Mouse (Mus musculus) limb, embryonic 11.5 days (tissue): ENCODE results near the gene Ushbp1. TPM values are rescaled to one million over a fixed set of nuclear protein-coding genes. Genes with fewer than 3 reads are reported as not detected.
A peak's percentile ranks its signal among the peaks of the same experiment; 100 is the strongest.
"Not testable (repeated sequence)": the region's sequence is repeated elsewhere in the genome, so short reads cannot be mapped to it uniquely, and the experiment has no call there.

Experiments used
- ATAC-seq: fragments of 200-750 bp; cut with Nextera tagmentation; 2 replicates; pipeline ENCODE4 v1.8.0; 2017; ENCODE audit warnings: low read depth; ENCODE audit not compliant: insufficient number of reproducible peaks, low FRiP score, low TSS enrichment
- DNase-seq: peaks from one replicate; pipeline ENCODE4 v3.0.0-alpha.2; 2015; ENCODE audit warnings: low spot score
- H3K27ac ChIP-seq: fragments of 300-500 bp; sonication (generic); replicated peaks from 2 replicates; pipeline ENCODE4 v1.5.1; 2014; ENCODE audit warnings: low read depth, mild to moderate bottlenecking, low read length
- H3K27me3 ChIP-seq: fragments of 300-500 bp; sonication (generic); 2 replicates; pipeline ENCODE4 v1.6.1; 2014; ENCODE audit warnings: mild to moderate bottlenecking, low read length, mixed read lengths; ENCODE audit not compliant: control insufficient read depth, insufficient read depth
- H3K36me3 ChIP-seq: fragments of 300-500 bp; sonication (generic); 2 replicates; pipeline ENCODE4 v1.6.1; 2014; ENCODE audit warnings: mild to moderate bottlenecking, low read length, moderate library complexity, mixed read lengths; ENCODE audit not compliant: control insufficient read depth, insufficient read depth
- H3K4me1 ChIP-seq: fragments of 300-500 bp; sonication (generic); 2 replicates; pipeline ENCODE4 v1.6.1; 2014; ENCODE audit warnings: low read length, mixed read lengths; ENCODE audit not compliant: control insufficient read depth, insufficient read depth
- H3K4me2 ChIP-seq: fragments of 300-500 bp; sonication (generic); 2 replicates; pipeline ENCODE4 v1.6.1; 2014; ENCODE audit warnings: low read depth, mild to moderate bottlenecking, moderate library complexity; ENCODE audit not compliant: severe bottlenecking
- H3K4me3 ChIP-seq: fragments of 300-500 bp; sonication (generic); 2 replicates; pipeline ENCODE4 v1.5.1; 2014; ENCODE audit warnings: low read depth, low read length
- H3K9ac ChIP-seq: fragments of 300-500 bp; sonication (generic); 2 replicates; pipeline ENCODE4 v1.6.1; 2014; ENCODE audit warnings: mild to moderate bottlenecking, low read length
- H3K9me3 ChIP-seq: fragments of 300-500 bp; sonication (generic); 2 replicates; pipeline ENCODE4 v1.6.1; 2016; ENCODE audit warnings: low read length; ENCODE audit not compliant: control insufficient read depth
- WGBS: fragments of 180-500 bp; shearing (Covaris S2); extraction: QIAGEN DNeasy Blood & Tissue Kit; methylation state at CpG from one replicate; pipeline ENCODE4 v1.1.7; 2014; 5-methylcytosine and 5-hydroxymethylcytosine counted together
- polyA plus RNA-seq: library from polyadenylated mRNA; unstranded; fragments of >200 nt; fragmentation: Nextera tagmentation; extraction: Ambion mirVana; gene quantifications from 2 replicates; pipeline ENCODE4 v1.2.1, GENCODE M21; 2014

Ushbp1 gene
- 3.4 and 4.1 TPM in 2 replicates for polyA plus RNA-seq

DNA sequence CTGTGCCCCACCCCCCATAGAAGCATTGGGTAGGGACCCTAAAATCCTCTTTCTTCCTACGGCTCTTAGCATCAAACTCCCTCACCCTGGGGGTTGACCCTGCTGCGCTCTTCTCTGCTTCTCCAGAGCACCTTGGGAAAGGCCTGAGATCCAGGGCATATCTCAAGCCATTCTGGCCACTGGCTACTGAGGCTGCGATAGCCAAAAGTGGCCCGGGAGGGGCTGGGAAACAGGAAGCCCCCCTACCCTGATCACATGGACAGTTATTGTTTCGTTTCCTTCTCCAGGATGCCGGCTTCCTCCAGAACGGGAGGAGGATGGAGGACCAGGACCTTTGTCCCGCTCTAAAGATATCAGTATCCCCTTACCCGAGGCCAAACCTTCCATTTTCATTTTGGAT lies at the start of gene Ushbp1:
Ushbp1 (minus strand) TSS at position 174 of the 400 bp plus-strand sequence.
- peaks cover 4% of the 10 kb centered on the region; the same call in 1 of the 2 replicates for H3K36me3 ChIP-seq
- H3K4me1 ChIP-seq, result 0 out of 2 replicates have a peak, but pooled peaks cover 4% of the 10 kb centered on the region
- DNase-seq (no peak), ATAC-seq (no peak)
- H3K9ac ChIP-seq, result no peak within 1 kb of the TSS
- WGBS, result 83% methylated on average over 9 of the region's 9 CpGs
- H3K27me3 ChIP-seq, result no peaks in the 10 kb centered on the region
- no peak within 1 kb of the TSS for H3K27ac ChIP-seq
- peak within 1 kb of the TSS; percentile 36 for H3K4me2 ChIP-seq
- no peaks in the 10 kb centered on the region; the same call in 1 of the 2 replicates for H3K9me3 ChIP-seq
- peak within 1 kb of the TSS; percentile 79 for H3K4me3 ChIP-seq

DNA sequence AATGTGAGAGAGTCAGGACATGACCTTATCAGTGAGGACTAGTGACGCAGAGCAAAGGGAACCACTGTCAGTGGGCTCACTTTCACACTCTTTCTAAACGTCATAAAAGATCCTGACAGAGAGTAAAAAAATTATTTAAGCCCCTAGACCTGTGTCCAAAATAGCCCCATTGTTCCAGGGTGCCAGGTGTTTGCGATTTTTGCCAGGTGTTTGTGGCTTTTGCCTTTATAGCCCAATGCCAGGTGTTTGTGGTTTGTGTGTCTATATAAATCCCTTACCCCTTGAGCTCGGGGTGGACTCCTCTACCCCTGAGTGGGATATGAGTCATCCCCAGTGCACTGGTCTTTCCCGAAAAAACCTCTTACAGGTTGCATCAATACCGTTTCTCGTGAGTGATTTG lies 49.5 kb upstream of the Ushbp1 start:
- ATAC-seq, result no peak
- no peak overlapping the region for H3K9ac ChIP-seq
- H3K9me3 ChIP-seq, result no peaks in the 10 kb centered on the region
- no peak overlapping the region for H3K27ac ChIP-seq
- H3K4me1 ChIP-seq, result no peaks in the 10 kb centered on the region
- 73% methylated on average over 7 of the region's 7 CpGs for WGBS
- no peaks in the 10 kb centered on the region for H3K27me3 ChIP-seq
- no peak overlapping the region for H3K4me3 ChIP-seq
- no peaks in the 10 kb centered on the region for H3K36me3 ChIP-seq
- DNase-seq, result no peak
- H3K4me2 ChIP-seq, result no peak overlapping the region

DNA sequence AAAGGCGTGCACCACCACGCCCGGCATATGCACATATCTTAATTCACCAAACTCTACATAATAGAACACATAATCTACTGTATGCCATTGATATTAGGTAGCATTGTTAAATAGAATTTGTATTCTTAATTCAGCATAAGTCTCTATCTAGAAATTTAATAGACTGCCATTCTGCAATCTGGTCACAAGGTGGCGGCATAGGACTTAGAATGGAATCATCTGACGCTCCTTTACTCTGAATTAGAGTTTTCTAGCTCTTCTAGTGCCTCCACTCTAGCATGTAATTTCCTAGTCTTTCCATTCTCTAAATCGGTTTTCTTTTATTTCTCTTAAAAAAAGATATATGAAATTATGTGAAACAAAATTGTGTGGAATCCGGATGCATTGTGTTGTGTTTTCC lies 45.8 kb upstream of the Ushbp1 start:
- ATAC-seq (no peak), DNase-seq (peak; percentile 70)
- WGBS, result 3% methylated on average over 7 of the region's 7 CpGs
- H3K4me3 ChIP-seq, result no peak overlapping the region
- no peaks in the 10 kb centered on the region for H3K27me3 ChIP-seq
- no peak overlapping the region for H3K4me2 ChIP-seq
- no peaks in the 10 kb centered on the region for H3K9me3 ChIP-seq
- H3K9ac ChIP-seq, result no peak overlapping the region
- H3K36me3 ChIP-seq, result no peaks in the 10 kb centered on the region
- no peak overlapping the region for H3K27ac ChIP-seq
- H3K4me1 ChIP-seq, result no peaks in the 10 kb centered on the region

DNA sequence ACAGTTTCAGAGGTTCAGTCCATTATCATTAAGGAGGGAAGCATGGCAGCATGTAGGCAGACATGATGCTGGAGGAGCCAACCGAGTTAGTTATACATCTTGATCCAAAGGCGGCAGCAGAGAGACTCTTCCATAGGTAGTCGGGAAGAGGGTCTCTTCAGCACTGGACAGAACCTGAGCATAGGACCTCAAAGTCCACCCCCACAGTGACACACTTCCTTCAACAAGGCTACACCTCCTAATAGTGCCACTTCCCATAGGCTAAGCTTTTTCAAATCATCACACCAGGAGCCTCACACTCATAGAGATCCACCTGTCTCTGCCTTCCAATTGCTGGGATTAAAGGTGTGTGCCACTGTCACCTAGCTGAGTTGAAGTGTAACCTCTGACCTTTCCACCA lies 41.4 kb upstream of the Ushbp1 start:
- DNase-seq (no peak), ATAC-seq (no peak)
- no peak overlapping the region for H3K9ac ChIP-seq
- no peaks in the 10 kb centered on the region for H3K27me3 ChIP-seq
- no peak overlapping the region for H3K4me2 ChIP-seq
- 63% methylated on average over 3 of the region's 3 CpGs for WGBS
- H3K36me3 ChIP-seq, result no peaks in the 10 kb centered on the region
- H3K9me3 ChIP-seq, result no peaks in the 10 kb centered on the region
- no peak overlapping the region for H3K4me3 ChIP-seq
- H3K4me1 ChIP-seq, result no peaks in the 10 kb centered on the region
- no peak overlapping the region for H3K27ac ChIP-seq

DNA sequence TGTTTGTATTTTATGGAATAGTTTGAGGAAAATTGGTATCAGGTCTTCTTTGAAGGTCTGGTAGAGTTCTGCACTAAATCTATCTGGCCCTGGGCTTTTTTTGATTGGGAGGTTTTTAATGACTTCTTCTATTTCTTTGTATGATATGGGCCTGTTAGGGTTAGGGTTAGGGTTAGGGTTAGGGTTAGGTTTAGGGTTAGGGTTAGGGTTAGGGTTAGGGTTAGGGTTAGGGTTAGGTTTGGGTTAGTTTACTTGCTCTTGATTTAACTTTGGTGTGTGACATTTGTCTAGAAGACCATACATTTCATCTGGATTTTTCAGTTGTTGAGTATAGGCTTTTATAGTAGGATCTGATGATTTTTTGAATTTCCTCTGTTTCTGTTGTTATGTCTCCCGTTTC lies 37.3 kb upstream of the Ushbp1 start:
- H3K4me1 ChIP-seq, H3K9me3 ChIP-seq, H3K4me3 ChIP-seq, DNase-seq, H3K27ac ChIP-seq, H3K4me2 ChIP-seq, H3K9ac ChIP-seq, H3K36me3 ChIP-seq, H3K27me3 ChIP-seq, ATAC-seq: not testable (repeated sequence)
- 94% methylated on average over 1 of the region's 1 CpGs for WGBS

DNA sequence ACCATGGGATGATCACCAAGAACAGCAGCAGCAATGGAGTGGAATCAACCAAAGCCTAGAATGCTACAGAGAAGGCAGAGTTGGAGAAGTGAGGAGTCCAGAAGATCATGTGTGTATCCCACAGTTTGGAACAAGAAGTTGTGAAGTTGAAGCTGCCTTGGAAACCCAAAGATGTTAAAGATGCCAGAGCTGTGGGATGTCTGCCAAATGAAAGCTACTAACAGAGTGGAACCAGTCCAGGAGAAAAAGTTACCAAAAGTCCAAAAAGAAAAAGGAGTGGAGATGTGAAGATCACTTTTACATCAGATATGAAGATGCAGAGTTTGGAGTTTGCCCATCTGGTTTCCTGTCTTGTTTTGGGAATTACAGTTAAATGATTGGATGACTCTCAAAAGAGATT lies 26.5 kb upstream of the Ushbp1 start:
- no peaks in the 10 kb centered on the region for H3K27me3 ChIP-seq
- no peak overlapping the region for H3K4me3 ChIP-seq
- no peaks in the 10 kb centered on the region for H3K4me1 ChIP-seq
- ATAC-seq (no peak), DNase-seq (no peak)
- no peak overlapping the region for H3K27ac ChIP-seq
- H3K9me3 ChIP-seq, result no peaks in the 10 kb centered on the region
- H3K4me2 ChIP-seq, result no peak overlapping the region
- no peak overlapping the region for H3K9ac ChIP-seq
- H3K36me3 ChIP-seq, result no peaks in the 10 kb centered on the region

DNA sequence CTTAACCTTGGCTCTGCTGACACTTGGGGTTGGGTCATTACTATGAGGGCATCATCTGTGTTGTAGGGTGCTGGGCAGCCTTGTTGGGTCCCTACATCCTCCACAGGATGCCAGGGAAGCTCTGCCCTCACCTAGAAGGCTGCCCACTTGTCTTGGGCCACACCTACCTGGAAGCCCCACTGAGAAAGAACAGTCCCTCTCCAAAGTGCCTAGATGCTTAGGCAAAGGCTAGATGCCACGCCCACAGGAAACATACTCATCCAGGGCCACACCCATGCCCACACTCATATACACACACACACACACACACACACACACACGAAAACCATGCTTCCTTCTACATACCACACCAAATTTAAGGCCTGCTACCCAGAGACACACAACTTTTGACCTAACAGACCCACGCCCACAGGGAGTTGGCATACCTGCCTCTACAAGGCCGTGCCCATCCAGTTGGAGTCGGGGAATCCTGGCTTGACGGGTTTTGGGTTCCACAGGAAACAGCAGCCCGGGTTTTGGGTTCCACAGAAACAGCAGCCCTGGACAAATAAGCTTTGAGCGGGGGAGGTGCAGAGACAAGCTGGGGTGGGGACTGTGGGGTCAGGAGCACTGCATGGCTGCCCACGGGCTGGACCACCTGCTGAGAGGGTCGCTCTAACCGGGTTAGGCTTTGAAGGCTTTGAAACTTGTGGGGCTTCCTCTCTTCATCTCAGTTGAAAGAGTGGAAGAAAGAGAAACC lies 16.1 kb upstream of the Ushbp1 start:
- H3K4me2 ChIP-seq, result no peak overlapping the region
- H3K4me3 ChIP-seq, result no peak overlapping the region
- H3K36me3 ChIP-seq, result peaks cover 10% of the 10 kb centered on the region; the same call in 1 of the 2 replicates
- H3K4me1 ChIP-seq, result no peaks in the 10 kb centered on the region
- 57% methylated on average over 11 of the region's 11 CpGs for WGBS
- no peak overlapping the region for H3K27ac ChIP-seq
- H3K9me3 ChIP-seq, result no peaks in the 10 kb centered on the region
- ATAC-seq (no peak), DNase-seq (no peak)
- no peak overlapping the region for H3K9ac ChIP-seq
- H3K27me3 ChIP-seq, result no peaks in the 10 kb centered on the region

DNA sequence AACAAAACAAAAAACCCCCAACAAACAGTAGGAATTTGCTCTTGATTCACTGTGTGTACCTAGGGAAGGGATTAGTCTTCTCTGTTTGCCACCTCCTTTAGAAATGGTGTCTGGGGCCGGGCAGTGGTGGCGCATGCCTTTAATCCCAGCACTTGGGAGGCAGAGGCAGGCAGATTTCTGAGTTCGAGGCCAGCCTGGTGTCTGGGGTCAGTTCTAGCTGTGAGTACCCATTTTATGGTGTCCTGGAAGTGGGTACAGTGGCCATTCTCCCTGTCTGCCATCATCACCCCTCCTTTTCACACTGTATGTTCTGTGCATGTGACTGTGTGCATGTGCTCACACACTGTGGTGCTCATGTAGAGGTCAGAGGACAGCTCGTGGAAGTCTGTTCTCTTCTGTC lies 12.6 kb upstream of the Ushbp1 start:
- no peak for ATAC-seq

More for the DNA sequence above, 12.6 kb upstream of the Ushbp1 start:
- Histone ChIP-seq H3K9me3 (no peaks in the 10 kb centered on the region), H3K27ac (no peak overlapping the region), H3K4me1 (peaks cover 4% of the 10 kb centered on the region; the same call in 1 of the 2 replicates), H3K9ac (no peak overlapping the region), H3K36me3 (peaks cover 10% of the 10 kb centered on the region; the same call in 1 of the 2 replicates), H3K4me3 (no peak overlapping the region), H3K27me3 (no peaks in the 10 kb centered on the region), H3K4me2 (no peak overlapping the region)
- 94% methylated on average over 4 of the region's 4 CpGs for WGBS
- DNase-seq, result no peak
